Mouse (Mus musculus) ES-E14 (cell line): ENCODE results near the gene Hacd2. TPM values are rescaled to one million over a fixed set of nuclear protein-coding genes. Genes with fewer than 3 reads are reported as not detected.
A peak's percentile ranks its signal among the peaks of the same experiment; 100 is the strongest.

Source experiments
- DNase-seq: peaks from one replicate; pipeline ENCODE4 v3.0.0-alpha.2; 2013; ENCODE audit warnings: low read depth, low spot score
- H3K27ac ChIP-seq: 2 replicates; pipeline ENCODE4 v1.5.1; 2012; ENCODE audit warnings: low read depth, mild to moderate bottlenecking, low read length, moderate library complexity, mixed read lengths; ENCODE audit not compliant: poor library complexity, insufficient read depth, severe bottlenecking
- H3K36me3 ChIP-seq: 2 replicates; pipeline ENCODE4 v1.6.1; 2012; ENCODE audit warnings: mild to moderate bottlenecking, low read length, moderate library complexity, mixed read lengths; ENCODE audit not compliant: control insufficient read depth, poor library complexity, insufficient read depth, severe bottlenecking
- H3K4me1 ChIP-seq, 2 experiments: fragments of 150-350 bp in 1 of 2; sonication (generic) in 1 of 2; 2 replicates each; pipeline ENCODE4 v1.6.1; 2012; ENCODE audit warnings: low read length in 2 of 2, mild to moderate bottlenecking in 1 of 2, mixed read lengths in 1 of 2; ENCODE audit not compliant: control insufficient read depth in 2 of 2, insufficient read depth in 2 of 2, poor library complexity in 1 of 2
- H3K4me3 ChIP-seq, 2 experiments: fragments of 150-350 bp in 1 of 2; sonication (generic) in 1 of 2; 2 replicates each; pipeline ENCODE4 v1.5.1; 2012; ENCODE audit warnings: low read length in 2 of 2, low read depth in 1 of 2, mild to moderate bottlenecking in 1 of 2, mixed read lengths in 1 of 2; ENCODE audit not compliant: insufficient read depth in 1 of 2, poor library complexity in 1 of 2, severe bottlenecking in 1 of 2
- H3K9ac ChIP-seq: 2 replicates; pipeline ENCODE4 v1.6.1; 2012; ENCODE audit warnings: low read depth, mild to moderate bottlenecking, low read length, mixed read lengths; ENCODE audit not compliant: poor library complexity, insufficient read depth, severe bottlenecking
- H3K9me3 ChIP-seq: fragments of 150-350 bp; sonication (generic); 2 replicates; pipeline ENCODE4 v1.6.1; 2012; ENCODE audit warnings: low read depth, mild to moderate bottlenecking, low read length; ENCODE audit not compliant: control insufficient read depth, insufficient read depth
- CHD2 ChIP-seq: IDR thresholded peaks from 2 replicates; pipeline ENCODE4 v1.6.1; 2014; ENCODE audit warnings: mild to moderate bottlenecking, low read depth, low read length, inconsistent platforms
- HCFC1 ChIP-seq: IDR thresholded peaks from 2 replicates; pipeline ENCODE4 v1.6.1; 2012; ENCODE audit warnings: low read length, inconsistent platforms, borderline replicate concordance; ENCODE audit not compliant: insufficient read depth
- MAFK ChIP-seq: IDR thresholded peaks from 2 replicates; pipeline ENCODE4 v1.6.1; 2014; ENCODE audit warnings: mild to moderate bottlenecking, low read depth, low read length, inconsistent platforms; ENCODE audit not compliant: insufficient read depth
- ZC3H11A ChIP-seq: IDR thresholded peaks from 2 replicates; pipeline ENCODE4 v1.6.1; 2012; ENCODE audit warnings: low read depth, mild to moderate bottlenecking, inconsistent platforms, low read length, borderline replicate concordance
- ZNF384 ChIP-seq: IDR thresholded peaks from 2 replicates; pipeline ENCODE4 v1.6.1; 2012; ENCODE audit warnings: low read depth, low read length, inconsistent platforms
- in situ Hi-C, 2 experiments: fragments of 600-800 bp; cut with MboI; formaldehyde crosslinking; loops; one replicate each; pipeline ENCODE4 v1.15.1; 2025; ENCODE audit warnings: low sequenced_read_pairs in 2 of 2, inconsistent platforms in 1 of 2; ENCODE audit not compliant: unreplicated experiment in 2 of 2
- total RNA-seq: library from RNA; depleted of rRNA; stranded (reverse); fragments of 300-350 nt; gene quantifications from 2 replicates; pipeline ENCODE4 v1.2.3, GENCODE M21; 2012

The Hacd2 gene
- total RNA-seq, 1 experiment = 98.8 TPM

DNA sequence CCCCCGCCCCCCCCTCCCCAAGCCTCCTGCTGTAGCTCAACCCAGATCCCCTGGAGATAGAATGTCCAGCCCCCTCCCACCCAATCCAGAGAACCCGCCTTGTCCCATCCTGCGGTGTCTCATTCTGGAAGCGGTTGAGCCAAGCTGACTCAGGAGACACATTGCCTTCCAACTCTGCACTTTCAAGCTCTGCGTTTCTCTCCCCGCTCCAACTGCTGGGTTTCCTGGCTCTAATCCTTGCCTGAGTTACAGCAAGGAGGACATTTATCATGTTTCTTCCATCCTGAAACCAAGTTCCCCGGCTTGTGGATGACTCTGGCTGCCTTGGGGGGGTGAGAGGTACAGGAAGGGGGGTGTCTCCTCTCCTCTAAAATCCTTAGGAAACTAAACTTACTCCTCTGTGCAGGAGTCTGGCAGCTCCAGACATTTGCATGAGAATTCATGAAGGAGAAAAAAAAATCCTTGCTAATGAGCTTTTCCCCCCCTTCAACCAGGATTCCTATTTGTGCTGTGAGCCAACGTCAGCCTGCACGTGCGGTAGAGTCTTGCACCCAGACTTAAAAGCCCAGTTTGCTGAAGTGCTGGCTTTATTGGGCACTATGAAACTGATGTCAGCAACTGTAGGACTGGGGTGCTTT is 21.2 kb upstream of the Hacd2 start:
- peaks cover 11 to 13% of the 10 kb centered on the region in 2 experiments for H3K4me1 ChIP-seq
- no peak for DNase-seq
- H3K36me3 ChIP-seq = no peaks in the 10 kb centered on the region
- H3K4me3 ChIP-seq = peak overlapping the region; percentile 4 to 43
- in situ Hi-C loops = no loop called here
- TF ChIP-seq ZNF384 (peak; percentile 87), HCFC1 (no peak)
- H3K27ac ChIP-seq = peak overlapping the region; percentile 70; the same call in 1 of the 2 replicates
- H3K9ac ChIP-seq = peak overlapping the region; percentile 47; the same call in 1 of the 2 replicates
- no peaks in the 10 kb centered on the region for H3K9me3 ChIP-seq

DNA sequence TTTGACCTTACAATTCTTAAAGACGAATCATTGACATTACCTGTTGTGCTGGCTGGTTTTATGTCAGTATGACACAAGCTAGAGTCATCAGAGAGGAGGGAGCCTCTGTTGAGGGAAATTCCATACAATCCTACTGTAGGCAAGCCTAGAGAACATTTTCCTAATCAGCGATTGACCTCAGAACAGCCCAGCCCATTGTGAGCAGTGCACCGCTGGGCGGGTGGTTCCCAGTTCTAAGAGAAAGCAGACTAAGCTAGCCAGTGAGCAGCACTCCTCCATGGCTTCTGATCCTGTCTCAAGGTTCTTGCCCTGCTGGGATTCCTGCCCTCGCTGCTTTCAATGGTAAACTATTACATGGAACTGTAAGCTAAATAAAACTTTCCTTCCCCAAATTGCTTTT is 17.9 kb upstream of the Hacd2 start:
- Histone ChIP-seq H3K9ac (no peak overlapping the region), H3K36me3 (no peaks in the 10 kb centered on the region), H3K9me3 (no peaks in the 10 kb centered on the region), H3K27ac (no peak overlapping the region), H3K4me1 (peaks cover 11 to 13% of the 10 kb centered on the region in 2 experiments), H3K4me3 (no peak overlapping the region)
- DNase-seq = no peak
- TF ChIP-seq ZNF384 = no peak
- TF ChIP-seq HCFC1 = no peak
- no peak for TF ChIP-seq MAFK
- no peak for TF ChIP-seq CHD2
- TF ChIP-seq ZC3H11A = no peak
- in situ Hi-C loops = no loop called here

DNA sequence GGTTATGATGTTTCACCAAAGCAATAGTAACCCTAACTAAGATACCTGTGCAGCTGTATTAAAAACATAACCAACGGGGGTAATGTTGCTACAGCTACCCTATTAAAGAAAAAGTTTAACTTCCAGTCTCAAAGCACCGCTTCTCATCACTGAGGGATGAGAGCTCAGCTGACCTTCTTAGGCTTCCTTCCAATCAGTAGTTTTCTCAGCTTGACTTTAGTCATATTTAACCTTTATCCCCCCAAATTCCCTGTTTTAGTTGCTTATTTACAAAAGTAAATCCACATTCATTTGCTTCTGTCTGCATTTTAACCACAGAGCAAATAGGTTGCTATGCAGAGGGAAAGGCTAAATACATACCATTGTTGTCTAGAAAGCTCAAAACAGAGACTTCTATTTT is 17.5 kb upstream of the Hacd2 start:
- no peak for TF ChIP-seq ZC3H11A
- TF ChIP-seq ZNF384 = no peak
- no peak for TF ChIP-seq MAFK
- TF ChIP-seq CHD2 = no peak
- TF ChIP-seq HCFC1 = no peak
- H3K4me1 ChIP-seq = peaks cover 11 to 13% of the 10 kb centered on the region in 2 experiments
- in situ Hi-C loops = no loop called here

DNA sequence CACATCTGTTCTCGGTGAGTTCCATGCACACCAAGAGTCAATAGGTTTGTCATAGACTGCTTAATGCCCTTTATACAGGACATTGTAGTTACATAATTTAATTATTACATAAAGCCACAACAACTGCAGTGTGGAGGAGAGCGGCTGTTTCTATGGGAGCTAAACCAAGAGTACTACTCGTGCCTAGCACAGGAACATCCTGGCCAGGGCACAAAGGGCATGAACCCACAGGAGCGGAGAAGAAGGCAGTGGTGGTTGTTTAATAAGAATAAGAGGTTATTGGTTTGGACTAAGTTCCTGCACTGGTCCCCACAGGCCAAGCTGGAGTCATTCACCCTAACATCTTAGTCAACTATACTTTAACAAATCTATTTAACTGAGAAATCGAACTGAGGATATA is 16.0 kb upstream of the Hacd2 start:
- H3K4me3 ChIP-seq = no peak overlapping the region
- H3K36me3 ChIP-seq = no peaks in the 10 kb centered on the region
- peaks cover 7 to 13% of the 10 kb centered on the region in 2 experiments for H3K4me1 ChIP-seq
- TF ChIP-seq ZC3H11A = no peak
- no peak for TF ChIP-seq CHD2
- TF ChIP-seq HCFC1 = no peak
- TF ChIP-seq MAFK = no peak
- no peak for TF ChIP-seq ZNF384
- H3K27ac ChIP-seq = no peak overlapping the region
- no peak overlapping the region for H3K9ac ChIP-seq
- no peak for DNase-seq
- in situ Hi-C loops = no loop called here
- H3K9me3 ChIP-seq = no peaks in the 10 kb centered on the region

More for the DNA sequence above, 17.5 kb upstream of the Hacd2 start:
- Histone ChIP-seq H3K4me3 (no peak overlapping the region), H3K9ac (no peak overlapping the region), H3K27ac (no peak overlapping the region), H3K9me3 (no peaks in the 10 kb centered on the region), H3K36me3 (no peaks in the 10 kb centered on the region)
- DNase-seq = no peak

DNA sequence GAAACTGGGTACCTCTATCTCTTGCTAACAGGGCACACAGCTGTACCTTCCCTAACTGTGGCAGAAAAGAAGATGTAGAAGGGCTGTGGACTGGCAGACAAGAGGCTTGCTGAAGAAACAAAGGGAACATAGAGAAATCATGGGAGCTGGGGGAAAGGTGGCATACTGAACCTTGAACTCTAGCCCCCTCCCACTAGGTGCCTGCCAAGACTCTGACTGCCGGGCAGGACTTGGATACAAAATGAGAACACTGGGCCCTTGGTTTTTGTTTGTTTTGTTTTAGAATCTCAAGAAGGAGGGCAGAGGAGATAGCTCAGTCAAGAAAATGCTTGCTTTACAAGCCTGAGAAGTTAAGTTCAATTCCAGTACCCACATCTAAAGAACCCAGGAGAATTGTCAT is 14.9 kb upstream of the Hacd2 start:
- Histone ChIP-seq H3K4me3 (no peak overlapping the region), H3K36me3 (no peaks in the 10 kb centered on the region), H3K9me3 (no peaks in the 10 kb centered on the region), H3K27ac (no peak overlapping the region), H3K9ac (no peak overlapping the region), H3K4me1 (peaks cover 3 to 9% of the 10 kb centered on the region in 2 experiments; a peak in 2 of 4 replicates)
- TF ChIP-seq MAFK (no peak), ZC3H11A (no peak), ZNF384 (no peak), CHD2 (no peak)
- in situ Hi-C loops = no loop called here
- DNase-seq = no peak
